Mouse (Mus musculus): ENCODE data around the gene Tmem234.

Gene Tmem234

GRCm38 (mm10) chr4:129580347-129580746 is 20.1 kb upstream of the Tmem234 start:
- no peak for DNase-seq

GRCm38 (mm10) chr4:129582251-129582650 is 18.2 kb upstream of the Tmem234 start:
- no peak for DNase-seq

- DNase-seq = no peak
Observed at GRCm38 (mm10) chr4:129584370-129584769, 16.1 kb upstream of the Tmem234 start.

GRCm38 (mm10) chr4:129584884-129585608 is 15.4 kb upstream of the Tmem234 start:
- peak; percentile 79 to 92 for DNase-seq

GRCm38 (mm10) chr4:129585773-129586172 is 14.7 kb upstream of the Tmem234 start:
- no peak for DNase-seq

GRCm38 (mm10) chr4:129586943-129587342 is 13.5 kb upstream of the Tmem234 start:
- DNase-seq = peak; percentile 53 to 62

GRCm38 (mm10) chr4:129588865-129589264 is 11.6 kb upstream of the Tmem234 start:
- DNase-seq = no peak

- peak; percentile 74 to 81 for DNase-seq
Observed at GRCm38 (mm10) chr4:129608426-129609025, 8.1 kb downstream of the Tmem234 start.

- no peak for DNase-seq
Observed at GRCm38 (mm10) chr4:129609139-129609631, 8.7 kb downstream of the Tmem234 start.

GRCm38 (mm10) chr4:129610026-129610425 is 9.6 kb downstream of the Tmem234 start:
- DNase-seq = no peak

GRCm38 (mm10) chr4:129610472-129610871 is 10.0 kb downstream of the Tmem234 start:
- no peak for DNase-seq

GRCm38 (mm10) chr4:129614093-129614492 is 13.6 kb downstream of the Tmem234 start, which contains the start of gene Dcdc2b:
TSS of gene Dcdc2b (minus strand) at chr4:129614257.
- DNase-seq = no peak

- DNase-seq = no peak
Observed at GRCm38 (mm10) chr4:129615801-129616290, 15.4 kb downstream of the Tmem234 start.

GRCm38 (mm10) chr4:129616631-129617030 is 16.2 kb downstream of the Tmem234 start:
- no peak for DNase-seq

GRCm38 (mm10) chr4:129617121-129617641 is 16.7 kb downstream of the Tmem234 start:
- DNase-seq = no peak

- DNase-seq = no peak
Observed at GRCm38 (mm10) chr4:129618031-129618430, 17.6 kb downstream of the Tmem234 start.

GRCm38 (mm10) chr4:129618786-129619691 is 18.6 kb downstream of the Tmem234 start, which contains the start of gene Iqcc:
TSS of gene Iqcc (minus strand) at chr4:129619099.
- DNase-seq = peak; percentile 94 to 95

- DNase-seq = no peak
Observed at GRCm38 (mm10) chr4:129620419-129621282, 20.2 kb downstream of the Tmem234 start.

- DNase-seq = peak; percentile 45 to 63
Observed at GRCm38 (mm10) chr4:129621283-129621841, 20.9 kb downstream of the Tmem234 start.

- no peak for DNase-seq
Observed at GRCm38 (mm10) chr4:129622120-129622802, 21.8 kb downstream of the Tmem234 start.
